Mouse (Mus musculus) myocyte (in vitro differentiated cells): ENCODE measurements at regions not wholly inside any gene's neighbourhood (a gene's known extent, or its start where the extent isn't known, plus 50 kb on each side); places are given as distances from the start of the nearest gene placed in this dataset.

Source experiments
- MYOG ChIP-seq, 3 experiments: IDR thresholded peaks; one replicate each; pipeline ENCODE4 v1.6.1; 2011; ENCODE audit warnings: control low read depth in 2 of 3, low read depth in 2 of 3, mild to moderate bottlenecking in 2 of 3; ENCODE audit not compliant: insufficient read length in 2 of 3, control insufficient read depth in 1 of 3, insufficient read depth in 1 of 3
- POLR2A ChIP-seq: IDR thresholded peaks from one replicate; pipeline ENCODE4 v1.6.1; 2011; ENCODE audit warnings: low read depth, mild to moderate bottlenecking, control low read depth, moderate library complexity; ENCODE audit not compliant: insufficient read length
- POLR2AphosphoS2 ChIP-seq: IDR thresholded peaks from one replicate; pipeline ENCODE4 v1.6.1; 2011; ENCODE audit warnings: low read depth, control low read depth; ENCODE audit not compliant: insufficient read length
- USF1 ChIP-seq: IDR thresholded peaks from one replicate; pipeline ENCODE4 v1.6.1; 2011; ENCODE audit warnings: low read depth, mild to moderate bottlenecking, control low read depth, moderate library complexity

- no peak for TF ChIP-seq USF1
- TF ChIP-seq MYOG (IDR thresholded peaks at IDR 0.05; ENCODE audit: control insufficient read depth in 1 of 3, insufficient read depth in 1 of 3, insufficient read length in 2 of 3, low read depth in 2 of 3), result no peak
- TF ChIP-seq POLR2A, result no peak
- TF ChIP-seq POLR2AphosphoS2, result no peak
These were observed 137.1 kb downstream of the Ets2 start for GRCm38 (mm10) chr16:95838886-95839430.
